Mouse (Mus musculus) right cerebral cortex, postnatal 4 days (tissue): ENCODE data around the gene Gstz1.
"Not testable (repeated sequence)": the region's sequence is repeated elsewhere in the genome, so short reads cannot be mapped to it uniquely, and the experiment has no call there.

Source experiments
- DNase-seq: peaks from one replicate; pipeline ENCODE4 v3.0.0-alpha.2; 2022

Gene Gstz1

DNA sequence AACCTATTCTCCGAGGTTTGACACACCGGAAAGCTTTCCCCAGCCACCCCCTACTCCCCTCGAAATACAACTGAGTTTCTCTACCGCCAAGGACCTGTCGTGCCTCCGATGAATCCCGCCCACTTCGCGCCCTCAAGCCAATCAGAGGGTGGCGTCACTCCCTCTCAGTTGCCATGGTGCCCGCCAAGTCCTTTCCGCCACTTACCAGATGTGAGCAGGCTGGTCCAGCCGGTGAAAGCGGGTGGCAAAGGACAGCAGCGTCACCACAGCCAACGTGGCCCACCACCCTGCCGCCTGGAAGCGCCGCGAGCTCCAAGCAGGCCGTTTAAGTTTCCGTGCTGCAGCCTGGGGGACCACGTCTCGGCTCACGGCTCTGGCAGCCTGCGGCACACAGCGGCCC lies at the start of gene Gstz1:
Gstz1 (plus strand) TSS at position 200 of the 400 bp plus-strand sequence.
- DNase-seq = peak; percentile 85

DNA sequence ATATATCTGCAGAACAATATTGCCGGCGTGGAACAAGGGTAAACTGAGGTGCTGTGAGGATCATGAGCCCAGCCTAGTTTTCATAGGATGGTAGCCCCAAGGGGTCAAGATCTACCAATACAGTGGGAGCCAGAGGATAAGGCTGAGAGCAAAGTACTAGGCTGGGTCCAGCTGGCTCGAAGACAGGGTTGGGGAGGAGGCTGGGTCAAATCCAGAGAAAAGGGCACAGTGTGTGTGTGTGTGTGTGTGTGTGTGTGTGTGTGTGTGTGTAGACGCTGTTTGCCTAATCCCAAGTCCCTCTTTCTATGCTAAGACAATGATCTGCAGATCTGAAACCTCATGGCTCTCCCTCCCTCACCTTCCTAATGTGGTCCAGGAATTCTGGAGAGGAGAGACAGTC lies 46.6 kb upstream of the Gstz1 start:
- DNase-seq = no peak

DNA sequence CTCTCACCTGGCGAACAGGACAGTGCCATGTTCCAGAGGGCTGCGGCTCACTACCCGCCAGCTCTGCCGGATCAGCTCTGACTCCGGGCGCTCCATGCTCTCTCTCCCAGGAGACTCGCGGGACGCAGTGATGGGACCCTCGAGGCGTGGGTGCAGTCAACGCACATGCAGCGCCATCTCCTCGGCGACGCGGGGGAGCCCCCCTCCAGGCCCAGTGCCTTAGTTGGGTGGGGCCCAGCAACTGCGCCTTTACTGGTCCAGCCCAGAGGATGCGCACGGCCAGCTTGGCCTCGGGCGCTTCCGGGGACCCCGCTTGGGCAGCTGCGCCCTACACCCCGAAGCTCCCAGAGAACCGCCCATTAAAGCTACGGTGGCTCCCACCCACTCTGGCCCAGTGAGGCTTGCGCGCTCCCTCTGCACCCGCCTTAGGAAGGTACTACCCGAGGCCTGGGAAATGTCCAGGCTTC lies 44.8 kb upstream of the Gstz1 start, which contains the start of gene Ngb:
Ngb (minus strand) TSS at position 375 of the 467 bp plus-strand sequence.
- DNase-seq = peak; percentile 39

DNA sequence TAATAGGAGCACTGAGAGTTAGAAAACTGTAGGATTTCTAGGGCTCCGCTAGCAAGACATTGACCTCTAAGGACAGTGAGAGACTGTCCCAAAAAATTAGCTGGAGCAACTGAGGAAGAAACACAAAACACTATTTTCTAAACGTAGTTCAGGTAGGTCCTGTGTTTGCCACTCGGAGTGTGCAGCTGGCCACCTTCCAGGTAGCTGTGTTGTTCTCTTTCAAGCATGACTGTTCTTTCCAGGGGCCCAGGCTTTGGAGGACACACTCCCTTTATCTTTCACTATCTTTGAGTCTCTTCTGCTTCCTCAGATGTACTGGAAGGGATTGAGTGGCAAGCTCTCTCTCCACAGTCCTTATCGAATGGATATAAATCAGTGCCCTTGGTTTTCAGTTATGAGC lies 43.5 kb upstream of the Gstz1 start:
- no peak for DNase-seq

DNA sequence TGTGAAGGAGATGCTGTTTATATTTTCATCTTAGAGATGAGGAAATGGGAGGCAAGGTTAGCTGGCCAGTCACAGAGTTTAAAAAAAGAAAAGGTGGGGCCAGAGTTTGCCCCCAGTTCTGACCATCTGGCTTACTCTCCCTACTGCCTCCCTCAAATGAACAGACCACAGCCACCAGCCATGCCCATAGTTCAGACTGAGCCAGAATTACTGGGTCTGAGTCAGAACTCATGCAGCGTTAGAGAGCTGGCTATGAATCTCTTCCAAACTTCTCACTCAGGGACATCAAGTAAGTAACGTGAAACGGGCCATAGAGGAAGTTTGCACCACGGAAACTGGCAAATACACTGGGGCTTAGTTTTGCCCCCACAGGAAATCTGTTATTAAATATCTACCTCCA lies 42.2 kb upstream of the Gstz1 start:
- DNase-seq = no peak

DNA sequence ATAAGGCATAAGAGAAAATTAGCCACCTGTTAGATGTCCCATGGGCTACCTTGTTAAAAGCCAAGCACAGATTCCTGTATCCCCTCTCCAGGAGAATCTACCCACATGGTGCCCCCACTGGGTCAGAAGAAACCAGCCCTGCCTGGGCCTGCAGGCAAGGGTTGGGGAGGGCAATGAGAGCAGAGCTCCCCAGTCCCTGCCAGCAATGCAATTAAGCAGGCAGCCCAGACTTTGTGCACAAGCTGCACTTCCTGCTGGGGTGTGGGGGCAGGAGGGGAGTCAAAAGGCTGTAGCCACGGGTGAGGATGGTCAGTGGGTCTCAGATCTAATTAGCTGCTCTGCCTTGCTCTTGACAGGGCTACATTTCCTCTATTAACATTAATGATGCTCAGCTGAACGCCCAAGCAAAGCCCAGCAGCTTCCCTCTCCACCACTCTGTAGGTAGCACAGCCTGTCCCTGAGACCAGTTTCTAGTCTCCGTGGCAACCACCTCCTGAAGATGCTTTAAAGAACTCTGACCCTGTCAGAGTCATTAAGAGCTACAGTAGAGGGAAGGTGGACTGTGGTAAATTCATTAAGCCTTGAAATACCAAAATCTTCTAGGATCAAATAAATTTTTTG lies 39.5 kb upstream of the Gstz1 start:
- DNase-seq = no peak

DNA sequence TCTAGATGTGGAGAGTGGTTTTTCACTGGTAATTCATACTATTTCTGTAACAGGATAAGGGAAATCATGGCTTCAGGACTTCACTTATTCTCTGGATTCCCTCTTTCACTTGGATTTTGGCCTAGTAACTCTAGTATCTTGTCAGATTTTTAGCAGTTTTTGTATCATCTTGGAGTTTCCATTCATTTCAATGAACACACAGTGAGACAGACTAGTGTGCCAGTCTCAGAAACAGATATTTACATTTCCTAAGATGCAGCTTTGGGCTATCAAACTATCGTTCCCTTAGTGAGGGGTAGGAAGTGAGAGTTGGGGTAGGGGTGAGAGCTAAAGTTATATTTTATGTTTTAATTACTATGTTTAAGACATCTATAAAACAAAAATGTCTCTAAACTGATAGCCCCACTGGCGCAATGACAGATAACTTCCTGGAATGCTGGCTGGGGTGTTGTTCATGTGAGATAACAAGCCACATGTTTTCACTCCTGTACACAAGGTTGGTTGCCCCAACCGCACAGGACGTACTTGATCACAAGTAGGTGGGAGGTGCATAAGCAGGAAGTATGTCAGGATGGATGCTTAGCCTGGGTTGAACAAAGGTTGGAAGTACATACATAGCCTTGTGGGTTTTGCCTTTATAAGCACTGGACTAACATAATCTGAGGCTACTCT lies 24.9 kb upstream of the Gstz1 start:
- DNase-seq = no peak

DNA sequence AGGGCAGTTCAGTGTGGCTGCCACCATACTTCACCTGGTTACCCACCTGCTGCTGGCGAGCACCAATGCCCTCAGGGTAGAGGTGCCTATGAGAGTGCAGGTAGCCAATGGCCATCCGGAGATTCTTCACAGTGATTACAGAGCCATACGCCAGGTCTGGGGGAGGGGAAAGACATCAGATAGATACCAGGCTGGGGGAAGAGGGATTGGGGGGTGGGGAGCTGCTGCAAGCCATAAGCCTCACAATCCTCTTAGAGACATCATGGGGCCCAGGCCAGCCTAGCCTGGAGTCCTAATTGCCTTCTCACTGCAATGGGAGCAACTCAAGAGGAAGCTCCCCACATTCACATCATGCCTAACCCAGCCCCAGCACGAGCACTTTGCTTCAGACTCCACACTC lies 19.7 kb upstream of the Gstz1 start:
- no peak for DNase-seq

DNA sequence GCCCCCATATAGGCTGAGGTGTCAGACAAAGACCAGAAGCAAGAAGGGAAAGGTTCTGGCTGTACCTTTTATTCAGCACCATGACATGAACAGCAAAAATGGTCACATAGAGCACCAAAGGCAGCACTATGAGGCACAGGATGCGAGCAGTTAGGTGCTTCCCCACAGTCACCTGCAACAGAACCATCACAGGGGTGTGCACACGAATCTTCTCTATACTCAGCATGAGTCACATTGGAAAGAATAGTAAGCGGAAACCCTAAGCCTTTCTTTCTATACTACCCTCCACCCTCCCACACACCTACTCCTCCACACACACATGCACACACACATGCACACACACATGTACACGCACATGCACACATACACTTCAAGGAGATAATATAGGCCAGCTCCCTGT lies 16.7 kb upstream of the Gstz1 start:
- DNase-seq = no peak

DNA sequence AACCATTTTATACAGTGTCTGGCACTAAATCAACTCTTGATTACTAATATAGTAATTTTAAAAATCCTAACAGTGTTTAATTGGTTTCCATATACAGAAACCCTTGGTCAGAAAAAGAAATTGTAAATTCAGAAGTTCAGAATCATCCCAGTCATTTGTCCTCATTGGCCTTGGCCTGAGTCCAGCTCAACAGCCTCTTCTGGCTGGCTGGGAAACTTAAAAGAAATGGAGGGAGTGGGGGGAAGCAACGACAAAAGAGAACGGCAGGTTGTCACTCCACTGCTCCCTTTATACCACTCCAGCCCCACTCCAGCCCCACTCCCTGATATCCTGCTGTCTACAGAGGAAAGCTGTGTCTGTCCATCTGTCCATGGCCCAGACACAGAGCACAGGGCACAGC lies 15.8 kb upstream of the Gstz1 start:
- DNase-seq = no peak

DNA sequence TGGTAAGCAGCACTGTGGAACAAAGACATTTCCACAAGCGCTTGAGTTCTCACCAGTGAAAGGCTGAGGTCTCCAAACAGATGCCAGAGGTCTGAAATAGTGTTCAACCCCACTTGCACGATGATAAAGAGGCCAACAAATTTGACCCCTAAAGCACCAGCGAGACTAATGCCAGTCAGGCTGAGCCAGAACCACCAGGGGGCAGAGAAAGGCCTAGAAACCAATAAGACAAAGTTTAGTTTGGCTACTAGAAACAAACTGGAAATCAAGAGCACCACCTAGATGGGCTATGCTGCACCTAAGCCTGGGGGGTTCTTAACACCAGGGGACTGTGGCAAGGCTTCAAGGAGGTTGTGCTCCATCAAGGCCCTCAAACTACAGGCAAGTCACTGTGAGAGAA lies 15.3 kb upstream of the Gstz1 start:
- DNase-seq = peak; percentile 35

DNA sequence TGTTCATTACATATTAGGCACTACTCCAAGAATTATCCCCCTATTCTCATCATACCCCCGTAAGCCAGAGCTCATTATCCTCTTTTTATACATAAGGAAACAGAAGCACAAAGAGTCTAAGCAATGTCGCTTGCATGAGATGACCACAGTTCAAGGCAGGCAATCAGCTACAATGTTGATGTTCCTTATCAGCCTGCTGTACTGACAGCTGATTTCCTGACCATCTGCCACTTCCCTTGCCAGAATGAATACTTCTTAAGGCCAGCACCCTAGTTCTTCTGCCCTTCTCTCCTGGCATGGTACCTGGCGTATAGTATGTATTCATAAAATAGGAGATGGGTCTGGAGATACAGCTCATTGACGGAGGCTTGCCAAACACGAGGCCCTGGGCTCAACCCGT lies 14.8 kb upstream of the Gstz1 start:
- no peak for DNase-seq

DNA sequence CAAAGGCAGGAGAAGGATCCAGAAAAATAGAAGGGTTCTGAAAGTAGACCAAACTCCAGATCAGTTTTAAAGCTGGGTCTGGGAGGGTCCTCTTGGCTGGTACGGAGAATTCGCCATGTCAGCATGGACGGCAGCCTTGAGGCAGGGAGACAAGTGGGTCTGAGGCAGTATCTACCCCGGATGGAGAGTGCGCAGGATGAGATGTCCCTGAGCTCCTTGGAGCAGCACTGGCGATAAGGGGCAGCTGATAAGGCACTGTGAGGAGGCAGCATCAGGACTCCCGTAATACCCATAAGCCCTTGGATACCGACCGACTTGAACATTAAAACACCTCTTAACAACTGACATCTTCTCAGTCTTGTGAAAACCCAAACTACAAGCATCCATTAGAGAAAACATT lies 14.2 kb upstream of the Gstz1 start:
- DNase-seq = no peak

DNA sequence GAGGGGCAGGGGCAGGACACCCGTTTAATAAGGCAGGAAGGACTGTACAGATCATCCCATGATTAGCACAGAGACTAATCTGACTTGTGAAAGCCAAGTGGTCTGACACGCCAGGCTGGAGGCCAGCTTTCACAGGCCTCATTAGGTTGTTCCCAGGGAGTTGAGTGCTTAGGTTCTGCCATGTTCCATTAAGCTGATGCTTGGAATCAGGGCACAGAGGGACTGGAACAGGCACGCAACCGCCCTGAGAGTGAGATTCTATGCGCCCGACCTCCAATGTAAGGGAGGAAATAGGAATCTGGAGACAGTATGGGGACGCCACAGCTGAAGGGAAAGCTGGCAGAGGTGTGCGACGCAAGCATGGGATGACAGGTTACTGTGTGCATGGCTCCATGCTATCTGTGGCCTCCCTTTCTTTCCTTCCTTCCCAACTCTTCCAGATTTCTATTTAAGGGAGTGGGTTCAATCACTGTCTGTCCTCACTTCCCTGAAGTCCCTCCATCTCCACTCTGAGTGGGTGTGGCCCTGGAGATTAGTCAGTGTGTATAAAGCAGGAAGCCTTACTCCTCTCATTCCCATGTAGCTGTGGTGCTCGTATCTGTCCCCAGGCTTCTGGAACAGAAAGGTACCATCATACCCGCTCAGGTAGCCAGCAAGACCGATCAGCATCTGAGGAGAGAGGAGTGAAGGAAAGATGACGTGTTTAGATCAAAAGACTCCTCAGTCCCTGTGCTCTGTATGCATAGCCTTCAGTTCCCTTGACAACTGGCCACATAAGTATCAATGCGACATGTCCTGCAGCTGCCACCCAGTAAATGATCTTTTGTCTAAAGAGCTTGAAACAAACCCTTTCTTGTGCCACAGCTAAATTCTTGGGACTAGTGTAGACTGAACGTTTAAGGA lies 9.3 kb upstream of the Gstz1 start:
- DNase-seq = no peak

DNA sequence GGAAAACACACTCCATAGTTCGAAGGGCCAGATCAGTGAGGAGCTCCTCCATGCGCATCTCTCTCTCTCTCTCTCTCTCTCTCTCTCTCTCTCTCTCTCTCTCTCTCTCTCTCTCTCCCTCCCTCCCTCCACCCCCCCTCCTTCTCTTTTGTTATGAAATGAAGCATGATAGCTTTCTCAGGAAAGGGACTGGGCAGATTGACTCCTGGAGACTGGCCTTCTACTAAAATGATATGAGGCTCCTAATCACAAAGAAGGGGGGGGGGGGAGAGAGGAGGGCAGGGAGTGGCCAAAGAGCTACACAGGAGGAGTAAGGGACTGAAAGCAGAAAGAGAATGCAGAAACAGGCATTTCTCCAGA lies 8.6 kb upstream of the Gstz1 start:
- no peak for DNase-seq

DNA sequence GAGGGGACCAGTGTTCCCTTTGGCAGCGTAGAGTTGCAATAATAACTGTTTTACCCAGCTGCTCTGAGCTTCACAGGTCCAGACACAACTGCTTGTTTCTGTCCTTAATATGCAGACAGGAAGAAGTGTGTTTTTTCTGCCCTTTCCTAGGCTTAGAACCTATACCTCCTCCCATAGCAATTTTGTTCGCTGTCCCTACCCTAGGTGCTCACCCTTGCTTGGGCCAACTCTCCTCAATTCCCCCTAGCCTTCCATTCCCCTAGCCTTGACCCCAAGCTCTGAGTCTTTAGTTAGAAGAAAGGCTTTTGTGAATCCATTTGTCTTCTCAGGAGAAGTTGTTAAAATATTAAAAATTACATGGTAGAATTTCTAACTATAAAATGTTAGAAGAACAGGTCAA lies 8.2 kb upstream of the Gstz1 start:
- DNase-seq = no peak

DNA sequence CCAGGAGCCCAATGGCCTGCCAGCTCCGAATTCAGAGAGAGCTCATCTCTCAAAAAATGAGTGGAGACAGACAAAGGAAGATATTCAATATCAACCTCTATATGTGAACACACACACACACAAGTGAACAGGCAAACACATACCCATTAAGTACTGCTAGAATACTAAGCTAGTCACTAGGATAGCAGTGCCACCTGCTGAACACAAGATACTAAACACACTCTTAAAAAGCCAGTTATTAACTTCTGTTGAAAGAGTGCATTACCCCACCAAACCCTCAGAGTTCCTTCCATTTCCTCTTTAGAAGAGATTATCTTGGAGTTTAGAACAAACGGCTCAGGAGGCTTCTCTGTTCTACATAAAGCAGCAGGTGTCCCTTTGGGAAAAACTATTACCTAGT lies 4.8 kb upstream of the Gstz1 start:
- DNase-seq = no peak

DNA sequence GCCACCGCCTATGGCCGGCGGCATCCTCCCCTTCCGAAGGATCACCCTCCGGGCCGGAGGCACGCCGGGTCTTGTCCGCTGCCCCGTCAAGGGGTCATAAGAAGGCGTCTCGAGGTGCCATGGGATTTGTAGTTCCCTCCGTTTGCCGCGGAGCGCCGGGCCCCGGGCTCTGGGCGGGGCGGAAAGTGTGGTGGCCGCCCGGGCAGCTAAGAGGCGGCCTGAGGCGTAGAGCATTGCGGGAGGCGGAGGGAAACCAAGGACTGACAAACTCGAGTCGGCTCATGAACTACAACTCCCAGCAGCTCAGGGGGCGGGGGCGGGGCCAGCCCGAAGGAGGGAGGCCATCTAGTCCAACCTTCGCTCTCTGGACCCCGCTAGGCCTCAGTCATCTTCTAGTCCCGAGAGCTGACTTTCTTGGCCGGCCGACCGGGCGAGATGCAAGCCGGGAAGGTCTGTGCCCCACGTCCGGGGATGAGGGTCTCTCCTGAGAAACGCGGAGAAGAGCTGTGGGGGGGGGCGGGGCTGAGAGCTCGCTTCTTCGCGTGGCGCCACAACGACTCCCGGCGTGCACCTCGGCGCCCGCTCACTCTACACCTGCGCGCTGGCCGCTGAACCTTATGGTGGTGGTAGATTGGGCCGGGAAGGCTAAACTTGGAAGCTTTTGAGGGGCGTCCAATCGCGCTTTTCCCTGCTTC lies 577 bp downstream of the Gstz1 start, which contains the start of gene Pomt2:
Pomt2 (minus strand) TSS at position 574 of the 695 bp plus-strand sequence.
- DNase-seq = peak; percentile 84

DNA sequence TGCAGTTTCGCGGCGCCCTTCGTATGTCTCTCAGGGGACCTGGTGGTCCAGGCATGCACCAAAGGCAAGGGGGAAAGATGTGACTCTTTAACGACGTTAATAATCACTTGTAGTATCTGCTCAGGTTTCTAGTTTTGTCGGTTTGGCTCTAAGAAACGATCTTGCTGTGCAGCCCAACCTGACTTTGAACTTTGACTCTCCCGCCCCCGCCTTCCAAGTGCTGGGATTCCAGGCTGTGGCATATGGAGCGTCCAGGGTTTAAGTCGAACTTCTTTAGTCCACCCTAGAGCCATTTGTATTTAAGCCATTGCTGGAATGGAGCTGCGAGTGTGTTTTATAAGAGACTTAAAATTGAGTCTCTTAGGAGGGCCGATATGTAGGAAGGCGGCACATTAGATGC lies 1.2 kb downstream of the Gstz1 start:
- DNase-seq = no peak

DNA sequence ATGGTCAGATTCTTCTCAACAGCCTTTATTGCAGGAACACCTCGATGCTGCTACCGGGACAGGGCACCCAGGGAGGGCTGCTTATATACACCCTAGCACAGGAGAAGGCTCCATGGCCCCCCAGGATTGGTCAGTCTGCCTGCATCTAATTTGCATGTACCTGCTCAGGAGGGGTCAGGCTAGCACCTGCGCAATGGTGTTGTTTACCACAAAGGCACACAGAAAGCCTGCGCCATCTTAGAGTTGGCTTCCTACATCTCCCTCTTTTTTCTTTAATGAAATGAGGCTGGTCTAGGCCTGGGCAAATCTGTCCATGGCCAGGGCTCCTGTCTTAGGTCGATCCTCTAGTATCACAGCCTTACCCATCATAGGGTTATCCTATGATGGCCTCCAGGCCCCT lies 2.5 kb downstream of the Gstz1 start:
- DNase-seq = no peak

DNA sequence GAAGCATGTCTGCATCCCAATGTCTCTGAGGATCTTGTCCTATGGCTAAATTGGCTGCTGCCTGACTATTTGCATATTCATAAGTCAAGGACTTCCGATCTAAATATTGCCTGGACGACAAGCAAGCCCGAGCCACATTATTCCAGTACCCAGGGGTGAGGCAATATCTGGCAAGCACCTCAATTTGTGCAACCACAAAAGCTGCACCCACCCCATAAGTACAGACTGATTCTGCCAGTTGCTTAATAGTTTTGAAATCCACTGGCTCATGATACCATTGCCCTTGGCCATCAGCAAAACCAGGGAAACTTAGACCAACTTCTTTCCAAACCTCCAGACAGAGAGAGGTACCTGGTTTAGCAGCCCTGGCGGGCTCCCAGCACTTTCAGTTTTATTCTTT lies 7.5 kb downstream of the Gstz1 start:
- not testable (repeated sequence) for DNase-seq

DNA sequence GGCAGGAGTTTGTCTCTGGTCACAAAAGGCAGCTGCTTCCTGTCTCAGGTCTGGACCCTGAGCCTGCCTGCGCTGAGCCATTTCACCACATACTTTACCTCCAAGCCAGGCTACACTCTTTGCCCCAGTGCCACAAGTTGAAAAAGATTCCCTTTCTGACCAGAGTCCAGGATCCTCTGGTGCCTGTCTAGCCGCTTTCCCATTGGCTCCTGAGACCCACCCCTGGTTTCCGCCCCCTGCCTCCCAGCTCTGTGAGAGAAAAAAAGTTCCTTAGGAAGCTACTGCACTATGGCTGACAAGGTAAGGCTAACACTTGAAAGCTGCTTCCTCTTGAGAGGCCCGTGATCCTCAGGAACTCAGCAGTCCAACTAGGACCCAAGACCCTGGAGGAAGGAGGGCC lies 10.4 kb downstream of the Gstz1 start:
- DNase-seq = no peak

DNA sequence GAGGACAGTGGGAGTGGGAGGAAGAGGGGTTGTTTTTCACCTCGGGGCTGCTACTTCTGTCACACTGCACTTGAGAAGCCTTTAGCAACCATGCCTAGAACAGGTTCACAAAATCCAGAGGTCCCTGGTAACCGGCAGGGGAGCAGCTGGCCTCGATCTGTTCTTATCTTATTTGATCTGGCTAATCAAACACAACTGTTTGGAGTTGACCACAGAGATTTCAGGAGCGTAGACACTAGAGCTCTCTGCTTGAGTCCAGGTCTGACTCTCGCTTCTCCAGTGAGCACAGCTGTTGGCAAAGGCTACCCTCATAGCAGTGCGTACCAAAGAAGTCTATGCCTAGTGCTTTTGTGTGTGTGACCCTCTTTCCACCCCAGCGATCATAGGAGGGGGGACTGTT lies 11.1 kb downstream of the Gstz1 start:
- DNase-seq = no peak
